Mouse (Mus musculus): ENCODE data around the gene Syngr4.
"Not testable (repeated sequence)": the region's sequence is repeated elsewhere in the genome, so short reads cannot be mapped to it uniquely, and the experiment has no call there.

Gene Syngr4

GRCm38 (mm10) chr7:45915011-45915410 is 18.5 kb upstream of the Syngr4 start:
- no peak for DNase-seq

DNA sequence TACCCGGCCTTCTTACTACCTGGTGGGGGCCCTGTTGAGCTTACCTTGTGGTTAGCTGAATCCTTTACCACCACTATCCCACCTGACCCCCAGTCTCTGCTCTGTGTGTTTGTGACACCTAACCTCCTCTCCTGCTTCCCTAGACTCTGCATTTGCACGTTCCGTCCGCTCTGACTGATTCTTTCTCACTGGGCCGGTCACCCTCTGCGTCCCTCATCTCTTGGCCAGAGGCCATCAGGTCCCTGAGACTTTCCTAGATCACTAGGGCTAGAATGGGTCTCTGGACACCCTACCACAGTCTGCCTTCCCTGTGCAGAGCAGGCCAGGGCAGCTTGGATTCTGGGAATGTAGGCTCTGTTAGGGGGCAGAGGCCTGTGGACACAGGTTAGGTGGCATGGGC is 17.6 kb upstream of the Syngr4 start:
- no peak for DNase-seq

GRCm38 (mm10) chr7:45909145-45909544 is 12.6 kb upstream of the Syngr4 start:
- no peak for DNase-seq

- no peak for DNase-seq
Measured at GRCm38 (mm10) chr7:45908384-45908783, 11.9 kb upstream of the Syngr4 start.

- no peak for DNase-seq
Measured at GRCm38 (mm10) chr7:45906622-45907021, 10.1 kb upstream of the Syngr4 start.

DNA sequence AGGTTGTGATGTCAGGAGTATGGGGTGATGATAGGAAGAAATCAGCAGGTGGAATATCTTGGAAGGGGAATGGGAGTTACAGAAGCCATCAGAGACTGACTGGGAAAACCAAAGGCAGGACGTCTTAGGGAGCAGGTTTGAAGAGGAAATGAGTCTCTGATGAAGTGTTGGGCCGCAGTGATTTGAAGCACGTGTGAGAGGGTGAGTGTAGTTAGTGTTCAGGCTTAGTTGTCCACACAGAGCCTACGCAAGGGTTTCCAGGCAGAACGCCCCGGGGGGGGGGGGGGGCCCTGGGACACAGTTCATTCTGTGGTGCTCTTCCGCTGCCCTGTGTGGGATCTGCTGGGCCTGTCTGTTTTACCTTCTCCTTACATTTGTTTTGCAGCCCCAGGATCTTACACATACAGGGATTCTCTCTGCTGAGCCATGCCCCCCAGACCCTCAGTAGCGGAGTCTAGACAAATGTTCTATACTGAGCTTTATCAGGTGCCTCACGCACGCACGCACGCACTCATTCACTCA is 6.0 kb upstream of the Syngr4 start:
- DNase-seq = no peak

GRCm38 (mm10) chr7:45901562-45901961 is 5.0 kb upstream of the Syngr4 start:
- peak; percentile 59 for DNase-seq

DNA sequence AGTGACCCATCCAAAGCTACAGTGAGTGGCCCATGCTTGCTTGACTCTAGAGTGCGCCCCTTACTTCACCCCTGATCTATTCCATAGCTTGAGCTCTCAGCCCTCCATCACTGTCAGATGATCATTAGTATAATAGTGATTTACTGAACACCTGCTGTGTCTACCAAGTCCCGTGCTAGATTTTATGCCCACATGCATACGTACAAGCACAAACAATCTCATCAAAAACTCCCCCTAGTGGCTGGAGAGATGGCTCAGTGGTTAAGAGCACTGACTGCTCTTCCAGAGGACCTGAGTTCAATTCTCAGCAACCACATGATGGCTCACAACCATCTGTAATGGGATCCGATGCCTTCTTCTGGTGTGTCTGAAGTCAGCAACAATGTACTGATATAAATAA is 1.6 kb upstream of the Syngr4 start:
- DNase-seq = peak; percentile 56

DNA sequence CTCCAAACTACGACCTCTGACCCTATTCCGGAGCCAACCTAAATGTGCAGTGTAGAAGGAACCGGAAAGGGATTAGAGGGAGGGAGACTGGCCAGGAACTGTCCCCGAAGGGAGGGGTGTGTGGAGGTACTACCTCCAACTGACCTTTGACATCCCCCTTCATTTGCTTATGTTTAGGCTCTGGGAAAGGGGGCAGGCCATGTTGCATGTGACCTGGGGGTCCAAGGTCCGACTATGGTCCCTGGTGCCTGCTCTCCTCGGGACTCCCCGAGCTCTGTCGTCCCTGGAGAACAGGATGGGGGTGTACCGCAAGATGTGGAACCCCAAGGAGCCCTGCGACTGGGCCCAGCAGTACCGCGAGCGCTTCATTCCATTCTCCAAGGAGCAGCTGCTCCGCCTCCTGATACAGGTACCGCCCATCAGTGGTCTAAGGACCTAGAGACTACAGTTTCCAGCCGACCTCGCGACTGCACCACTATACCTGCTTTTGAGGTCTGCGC is 794 bp upstream of the Syngr4 start:
- DNase-seq = peak; percentile 78

- DNase-seq = no peak
Measured at GRCm38 (mm10) chr7:45895931-45896516, 490 bp downstream of the Syngr4 start.

- no peak for DNase-seq
Measured at GRCm38 (mm10) chr7:45892651-45893050, 3.9 kb downstream of the Syngr4 start.

GRCm38 (mm10) chr7:45887246-45887645 is 9.3 kb downstream of the Syngr4 start:
- DNase-seq = no peak

DNA sequence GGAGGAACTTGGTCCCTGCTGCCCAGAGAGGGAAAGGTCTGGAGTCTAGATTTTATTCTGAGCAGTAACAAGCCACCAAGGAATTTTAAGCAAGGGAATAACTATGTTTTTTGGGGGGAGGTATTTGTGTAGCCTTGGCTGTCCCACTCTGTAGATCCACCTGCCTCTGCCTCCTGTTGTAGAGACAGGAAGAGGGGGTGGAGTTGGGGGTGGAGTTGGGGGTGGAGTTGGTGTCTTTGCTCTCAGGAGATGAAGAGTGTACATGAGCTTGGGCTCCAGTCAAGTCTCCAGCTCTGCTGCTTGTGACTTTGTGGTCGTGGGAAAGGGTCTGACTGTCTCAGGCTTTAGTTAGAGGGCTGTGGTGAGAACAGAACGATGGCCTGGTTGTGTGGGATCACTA is 15.5 kb downstream of the Syngr4 start:
- no peak for DNase-seq

GRCm38 (mm10) chr7:45880531-45880930 is 16.0 kb downstream of the Syngr4 start:
- DNase-seq = no peak

GRCm38 (mm10) chr7:45878278-45878677 is 18.2 kb downstream of the Syngr4 start, which contains the start of gene Grin2d:
Gene Grin2d (minus strand): TSS chr7:45878378.
- not testable (repeated sequence) for DNase-seq

- DNase-seq = no peak
Measured at GRCm38 (mm10) chr7:45876895-45877294, 19.6 kb downstream of the Syngr4 start.

DNA sequence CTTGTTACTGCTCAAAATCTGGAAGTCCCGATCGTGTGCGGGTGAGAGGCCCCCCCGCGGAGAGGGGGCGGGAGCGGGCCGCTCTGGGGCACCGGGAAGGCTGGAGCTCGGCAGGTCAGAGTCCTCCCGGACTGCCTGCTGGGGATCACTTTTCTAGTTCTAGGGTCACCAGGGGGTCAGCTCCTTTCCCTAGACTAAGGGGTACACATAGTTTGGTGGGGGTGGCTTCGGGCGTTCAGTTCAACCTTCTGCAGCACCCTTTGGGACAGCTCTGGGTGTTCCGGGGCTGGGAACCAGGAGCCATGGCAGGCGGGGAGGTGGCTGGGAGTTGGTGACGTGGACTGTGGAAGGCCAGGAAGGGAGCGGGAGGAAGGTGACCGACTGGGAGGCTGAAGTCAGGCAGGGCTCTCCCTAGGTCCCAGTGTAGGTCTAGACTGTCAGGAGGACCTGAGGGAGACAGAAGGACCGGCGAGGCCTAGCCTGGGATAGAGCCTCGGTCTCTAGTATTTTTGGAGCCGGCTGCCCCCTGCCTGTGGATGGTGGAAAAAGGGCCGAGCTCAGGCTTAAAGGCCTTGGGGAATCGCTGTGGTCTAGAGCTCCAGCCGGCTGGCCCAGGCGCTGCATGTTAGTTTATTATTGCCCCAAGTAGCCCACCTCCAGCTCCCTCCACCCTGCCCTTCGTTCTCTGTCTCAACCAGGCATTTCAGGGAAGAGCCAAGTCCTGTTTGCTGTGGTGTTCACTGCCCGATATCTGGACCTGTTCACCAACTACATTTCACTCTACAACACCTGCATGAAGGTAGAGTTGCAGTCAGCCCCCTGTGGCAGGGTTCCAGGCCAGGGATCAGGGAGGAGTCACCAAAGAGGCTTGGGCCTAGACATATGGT is 23.2 kb downstream of the Syngr4 start:
- DNase-seq = peak; percentile 66

DNA sequence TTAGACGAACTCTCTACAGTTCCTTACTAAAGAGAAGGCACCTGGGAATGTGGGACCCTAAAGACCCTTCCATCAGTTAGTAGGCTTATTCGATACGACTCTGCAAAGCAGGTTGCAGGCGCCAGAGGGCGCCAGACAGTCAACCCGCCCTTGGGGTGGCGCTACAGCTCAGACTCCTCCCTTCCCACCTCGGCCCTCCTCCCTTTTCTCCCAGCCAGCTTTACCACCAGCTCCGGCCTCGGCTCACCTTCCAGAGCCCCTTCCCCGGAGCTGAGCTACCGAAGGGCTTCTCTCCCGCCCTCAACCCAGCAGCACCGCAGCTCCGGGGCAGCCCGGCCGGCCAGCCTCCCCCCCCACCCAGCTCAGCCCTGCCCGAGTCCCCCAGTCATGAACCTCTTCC is 23.9 kb downstream of the Syngr4 start, which contains the start of gene Kdelr1:
Gene Kdelr1, plus strand, starts transcription at position 149 of the 400 bp plus-strand sequence.
- peak; percentile 92 for DNase-seq

- DNase-seq = no peak
Measured at GRCm38 (mm10) chr7:45870282-45871058, 26.0 kb downstream of the Syngr4 start.

- DNase-seq = no peak
Measured at GRCm38 (mm10) chr7:45869787-45870186, 26.7 kb downstream of the Syngr4 start.

DNA sequence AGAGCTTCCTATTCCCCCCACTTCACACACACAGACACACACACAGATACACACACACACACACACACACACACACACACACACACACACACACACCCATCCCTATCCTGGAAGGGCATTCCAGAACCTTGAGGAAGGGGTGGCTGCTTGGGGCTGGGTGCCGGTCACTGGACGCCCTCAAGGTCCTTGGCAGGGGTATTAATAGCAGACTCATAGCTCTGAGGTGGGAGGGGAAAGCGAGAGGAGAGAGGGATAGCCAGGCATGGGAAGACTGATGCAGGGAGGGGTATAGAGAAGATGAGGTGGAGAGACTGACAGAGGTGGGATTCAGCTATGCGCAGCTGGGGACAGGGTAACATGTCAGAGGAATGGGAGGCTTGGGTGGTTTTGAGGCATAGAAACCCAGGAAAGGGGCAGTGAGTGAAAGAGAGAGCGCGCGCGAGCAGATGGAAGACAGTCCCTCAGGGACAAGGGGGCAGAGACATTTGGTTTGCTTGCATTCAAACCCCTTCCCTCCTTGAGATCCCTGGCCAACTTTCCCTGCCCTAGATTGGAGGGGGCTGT is 27.3 kb downstream of the Syngr4 start:
- DNase-seq = no peak

GRCm38 (mm10) chr7:45867871-45868270 is 28.6 kb downstream of the Syngr4 start:
- no peak for DNase-seq

All from liver (tissue).